Mouse (Mus musculus) limb, embryonic 11.5 days (tissue): ENCODE measurements around the gene Phrf1. TPM values are rescaled to one million over a fixed set of nuclear protein-coding genes. Genes with fewer than 3 reads are reported as not detected.

ENCODE experiments used
- ATAC-seq: fragments of 200-750 bp; cut with Nextera tagmentation; 2 replicates; pipeline ENCODE4 v1.8.0; 2017; ENCODE audit warnings: low read depth; ENCODE audit not compliant: insufficient number of reproducible peaks, low FRiP score, low TSS enrichment
- DNase-seq: peaks from one replicate; pipeline ENCODE4 v3.0.0-alpha.2; 2015; ENCODE audit warnings: low spot score
- H3K27ac ChIP-seq: fragments of 300-500 bp; sonication (generic); replicated peaks from 2 replicates; pipeline ENCODE4 v1.5.1; 2014; ENCODE audit warnings: low read depth, mild to moderate bottlenecking, low read length
- H3K27me3 ChIP-seq: fragments of 300-500 bp; sonication (generic); 2 replicates; pipeline ENCODE4 v1.6.1; 2014; ENCODE audit warnings: mild to moderate bottlenecking, low read length, mixed read lengths; ENCODE audit not compliant: control insufficient read depth, insufficient read depth
- H3K36me3 ChIP-seq: fragments of 300-500 bp; sonication (generic); 2 replicates; pipeline ENCODE4 v1.6.1; 2014; ENCODE audit warnings: mild to moderate bottlenecking, low read length, moderate library complexity, mixed read lengths; ENCODE audit not compliant: control insufficient read depth, insufficient read depth
- H3K4me1 ChIP-seq: fragments of 300-500 bp; sonication (generic); 2 replicates; pipeline ENCODE4 v1.6.1; 2014; ENCODE audit warnings: low read length, mixed read lengths; ENCODE audit not compliant: control insufficient read depth, insufficient read depth
- H3K4me2 ChIP-seq: fragments of 300-500 bp; sonication (generic); 2 replicates; pipeline ENCODE4 v1.6.1; 2014; ENCODE audit warnings: low read depth, mild to moderate bottlenecking, moderate library complexity; ENCODE audit not compliant: severe bottlenecking
- H3K4me3 ChIP-seq: fragments of 300-500 bp; sonication (generic); 2 replicates; pipeline ENCODE4 v1.5.1; 2014; ENCODE audit warnings: low read depth, low read length
- H3K9ac ChIP-seq: fragments of 300-500 bp; sonication (generic); 2 replicates; pipeline ENCODE4 v1.6.1; 2014; ENCODE audit warnings: mild to moderate bottlenecking, low read length
- H3K9me3 ChIP-seq: fragments of 300-500 bp; sonication (generic); 2 replicates; pipeline ENCODE4 v1.6.1; 2016; ENCODE audit warnings: low read length; ENCODE audit not compliant: control insufficient read depth
- WGBS: fragments of 180-500 bp; shearing (Covaris S2); extraction: QIAGEN DNeasy Blood & Tissue Kit; methylation state at CpG from one replicate; pipeline ENCODE4 v1.1.7; 2014; 5-methylcytosine and 5-hydroxymethylcytosine counted together
- polyA plus RNA-seq: library from polyadenylated mRNA; unstranded; fragments of >200 nt; fragmentation: Nextera tagmentation; extraction: Ambion mirVana; gene quantifications from 2 replicates; pipeline ENCODE4 v1.2.1, GENCODE M21; 2014

Gene Phrf1
- polyA plus RNA-seq, 1 experiment from 2014 or later = 83.4 TPM

- no peaks in the 10 kb centered on the region for H3K9me3 ChIP-seq
- no peak for ATAC-seq
- 92% methylated on average over 18 of the region's 18 CpGs for WGBS
Observed at GRCm38 (mm10) chr7:141206182-141206937, 22.2 kb upstream of the Phrf1 start.

DNA sequence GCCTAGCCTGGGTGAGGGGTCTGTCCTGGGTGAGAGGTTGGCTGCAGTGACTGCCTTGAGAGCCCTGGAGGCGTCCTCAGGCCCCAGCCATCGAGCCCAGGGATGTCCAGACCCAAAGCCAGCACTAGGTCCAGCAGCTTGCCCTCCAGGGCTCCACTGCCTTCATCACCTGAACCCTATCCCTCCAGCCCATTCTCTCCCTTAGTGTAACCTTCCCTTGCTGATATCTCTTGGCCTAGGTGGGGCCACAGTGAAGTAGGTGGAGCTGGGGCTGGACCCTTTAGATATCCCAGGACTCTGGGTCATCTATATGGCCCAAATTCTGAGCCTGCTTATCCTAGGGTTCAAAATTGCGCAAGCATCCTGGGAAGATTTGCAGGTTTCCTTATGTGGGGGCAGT, 19.1 kb upstream of the Phrf1 start:
- Histone ChIP-seq H3K36me3 (no peaks in the 10 kb centered on the region), H3K4me1 (no peaks in the 10 kb centered on the region), H3K9me3 (no peaks in the 10 kb centered on the region), H3K27ac (no peak overlapping the region), H3K4me3 (no peak overlapping the region), H3K4me2 (no peak overlapping the region), H3K9ac (no peak overlapping the region), H3K27me3 (no peaks in the 10 kb centered on the region)
- ATAC-seq (no peak), DNase-seq (no peak)
- 83% methylated on average over 3 of the region's 3 CpGs for WGBS

More at GRCm38 (mm10) chr7:141206182-141206937, 22.2 kb upstream of the Phrf1 start:
- H3K27me3 ChIP-seq = no peaks in the 10 kb centered on the region
- no peak overlapping the region for H3K9ac ChIP-seq
- no peak overlapping the region for H3K4me3 ChIP-seq
- no peak for DNase-seq
- no peaks in the 10 kb centered on the region for H3K36me3 ChIP-seq
- no peak overlapping the region for H3K4me2 ChIP-seq
- no peak overlapping the region for H3K27ac ChIP-seq
- no peaks in the 10 kb centered on the region for H3K4me1 ChIP-seq

GRCm38 (mm10) chr7:141210137-141210536, 18.4 kb upstream of the Phrf1 start:
- H3K4me1 ChIP-seq = 0 out of 2 replicates have a peak, but pooled peaks cover 4% of the 10 kb centered on the region
- H3K9ac ChIP-seq = no peak overlapping the region
- DNase-seq = no peak
- no peaks in the 10 kb centered on the region for H3K36me3 ChIP-seq
- H3K4me2 ChIP-seq = no peak overlapping the region
- no peaks in the 10 kb centered on the region for H3K27me3 ChIP-seq
- H3K27ac ChIP-seq = no peak overlapping the region
- 78% methylated on average over 12 of the region's 12 CpGs for WGBS
- ATAC-seq = no peak
- no peak overlapping the region for H3K4me3 ChIP-seq
- H3K9me3 ChIP-seq = no peaks in the 10 kb centered on the region

DNA sequence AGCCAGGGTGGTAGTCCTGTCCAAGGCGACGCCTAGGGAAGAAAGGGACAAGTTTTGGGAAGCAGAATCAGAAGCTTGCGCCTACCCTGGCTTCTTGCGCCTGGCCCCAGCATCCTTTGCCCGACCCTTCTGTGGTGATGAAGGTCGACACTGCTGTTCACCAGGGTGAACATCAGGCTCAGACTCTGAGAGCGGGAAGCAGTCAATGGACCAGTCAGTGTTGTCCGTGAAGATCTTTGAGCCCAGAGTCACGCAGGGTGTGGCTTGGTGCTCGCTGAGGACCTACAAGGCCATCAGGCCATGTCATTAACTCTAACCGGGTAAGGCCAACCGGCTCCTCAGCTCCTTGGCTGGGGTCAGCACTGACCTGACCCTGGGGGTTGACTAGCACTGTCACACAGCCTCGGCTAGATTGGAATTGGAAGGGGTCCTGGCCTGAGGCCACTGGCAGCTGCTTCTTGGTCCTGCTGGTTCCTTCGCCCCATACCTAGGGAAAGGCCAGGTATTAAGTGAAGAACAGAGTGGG, 17.9 kb upstream of the Phrf1 start:
- Histone ChIP-seq H3K27me3 (no peaks in the 10 kb centered on the region), H3K36me3 (no peaks in the 10 kb centered on the region), H3K4me1 (0 out of 2 replicates have a peak, but pooled peaks cover 4% of the 10 kb centered on the region), H3K9me3 (no peaks in the 10 kb centered on the region), H3K9ac (no peak overlapping the region), H3K4me3 (no peak overlapping the region), H3K4me2 (no peak overlapping the region), H3K27ac (no peak overlapping the region)
- ATAC-seq (no peak), DNase-seq (no peak)
- WGBS = 89% methylated on average over 14 of the region's 14 CpGs

- H3K9me3 ChIP-seq = no peaks in the 10 kb centered on the region
- 84% methylated on average over 3 of the region's 3 CpGs for WGBS
- H3K4me1 ChIP-seq = peaks cover 4% of the 10 kb centered on the region; the same call in 1 of the 2 replicates
- H3K27me3 ChIP-seq = no peaks in the 10 kb centered on the region
- DNase-seq (no peak), ATAC-seq (no peak)
- no peaks in the 10 kb centered on the region; the same call in 1 of the 2 replicates for H3K36me3 ChIP-seq
- H3K4me2 ChIP-seq = no peak overlapping the region
- no peak overlapping the region for H3K27ac ChIP-seq
- no peak overlapping the region for H3K4me3 ChIP-seq
- H3K9ac ChIP-seq = no peak overlapping the region
Observed at GRCm38 (mm10) chr7:141213133-141213532, 15.5 kb upstream of the Phrf1 start.

DNA sequence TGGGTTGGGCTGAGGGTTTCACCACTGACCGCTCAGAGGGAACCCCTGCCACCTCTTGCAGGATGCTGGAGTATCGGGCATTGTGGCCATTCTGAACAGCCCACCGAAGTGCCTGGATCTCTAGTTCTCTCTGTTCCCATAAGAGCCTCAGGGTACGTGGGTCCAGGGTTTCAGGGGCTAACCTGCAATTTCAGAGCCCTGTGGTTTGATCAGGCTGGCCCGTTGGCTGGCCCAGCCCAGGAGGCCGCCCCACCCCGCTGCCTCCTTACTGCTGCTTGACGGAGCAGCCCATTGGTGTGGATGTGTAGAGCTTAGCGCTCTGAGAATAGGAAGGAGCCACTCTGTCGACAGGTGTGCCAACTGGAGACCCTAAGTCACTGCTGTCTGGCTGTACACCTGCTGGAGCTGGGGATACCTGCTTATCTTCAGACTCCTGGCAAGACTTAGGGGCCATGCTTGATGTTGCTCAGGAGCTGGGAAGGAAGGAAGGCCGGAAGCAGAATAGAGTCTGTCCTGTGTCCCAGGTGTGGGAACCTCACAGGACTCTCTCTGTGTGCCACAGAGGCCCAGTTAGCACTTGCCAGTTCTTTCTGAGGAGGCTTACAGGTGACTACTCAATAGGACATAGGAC, 14.9 kb upstream of the Phrf1 start, which contains the start of gene Lmntd2:
Lmntd2 (minus strand) TSS at position 476 of the 631 bp plus-strand sequence.
- Histone ChIP-seq H3K4me2 (peak within 1 kb of the TSS; percentile 83), H3K9me3 (no peaks in the 10 kb centered on the region), H3K27ac (peak within 1 kb of the TSS; percentile 66), H3K36me3 (no peaks in the 10 kb centered on the region; the same call in 1 of the 2 replicates), H3K4me1 (peaks cover 4% of the 10 kb centered on the region; the same call in 1 of the 2 replicates), H3K27me3 (no peaks in the 10 kb centered on the region), H3K4me3 (peak within 1 kb of the TSS; percentile 77), H3K9ac (peak within 1 kb of the TSS; percentile 69)
- no peak for DNase-seq
- ATAC-seq = no peak
- WGBS = 91% methylated on average over 11 of the region's 11 CpGs

- Histone ChIP-seq H3K4me1 (peaks cover 4% of the 10 kb centered on the region; the same call in 1 of the 2 replicates), H3K9ac (no peak overlapping the region), H3K27me3 (no peaks in the 10 kb centered on the region), H3K36me3 (no peaks in the 10 kb centered on the region; the same call in 1 of the 2 replicates), H3K27ac (no peak overlapping the region; the same call in 1 of the 2 replicates), H3K9me3 (no peaks in the 10 kb centered on the region), H3K4me2 (peak overlapping the region; percentile 83; the same call in 1 of the 2 replicates), H3K4me3 (no peak overlapping the region; the same call in 1 of the 2 replicates)
- WGBS = 72% methylated on average over 3 of the region's 3 CpGs
- ATAC-seq (no peak), DNase-seq (no peak)
Observed at GRCm38 (mm10) chr7:141214310-141214709, 14.3 kb upstream of the Phrf1 start.

GRCm38 (mm10) chr7:141215101-141215879, 13.3 kb upstream of the Phrf1 start, which contains the start of gene Rassf7:
Gene Rassf7, plus strand, starts transcription at chr7:141215860.
- peak within 1 kb of the TSS; percentile 66 for H3K27ac ChIP-seq
- ATAC-seq = peak; percentile 92
- WGBS = under 1% methylated on average over 41 of the region's 41 CpGs

More at GRCm38 (mm10) chr7:141215101-141215879, 13.3 kb upstream of the Phrf1 start, which contains the start of gene Rassf7:
- Histone ChIP-seq H3K4me3 (peak within 1 kb of the TSS; percentile 77), H3K4me2 (peak within 1 kb of the TSS; percentile 83), H3K9me3 (no peaks in the 10 kb centered on the region), H3K4me1 (peaks cover 4% of the 10 kb centered on the region; the same call in 1 of the 2 replicates), H3K9ac (peak within 1 kb of the TSS; percentile 69), H3K36me3 (no peaks in the 10 kb centered on the region; the same call in 1 of the 2 replicates), H3K27me3 (no peaks in the 10 kb centered on the region)
- DNase-seq = peak; percentile 97
